Mouse (Mus musculus) kidney, postnatal 0 days (tissue): ENCODE measurements around the gene Smurf2. TPM values are rescaled to one million over a fixed set of nuclear protein-coding genes. Genes with fewer than 3 reads are reported as not detected.

Experiments
- ATAC-seq: fragments of 200-750 bp; cut with Nextera tagmentation; replicated peaks from 2 replicates; pipeline ENCODE4 v1.8.0; 2017; ENCODE audit warnings: low read depth, moderate number of reproducible peaks, moderate TSS enrichment, moderate library complexity; ENCODE audit not compliant: low FRiP score
- DNase-seq: peaks from one replicate; pipeline ENCODE4 v3.0.0-alpha.2; 2016; ENCODE audit warnings: low spot score
- H3K27ac ChIP-seq: fragments of 300-500 bp; sonication (generic); 2 replicates; pipeline ENCODE4 v1.5.1; 2014; ENCODE audit warnings: mild to moderate bottlenecking
- H3K27me3 ChIP-seq: fragments of 300-500 bp; sonication (generic); 2 replicates; pipeline ENCODE4 v1.6.1; 2014; ENCODE audit warnings: low read length, mixed read lengths; ENCODE audit not compliant: insufficient read depth
- H3K36me3 ChIP-seq: fragments of 300-500 bp; sonication (generic); 2 replicates; pipeline ENCODE4 v1.6.1; 2014; ENCODE audit warnings: low read length, mixed read lengths; ENCODE audit not compliant: insufficient read depth
- H3K4me1 ChIP-seq: fragments of 300-500 bp; sonication (generic); replicated peaks from 2 replicates; pipeline ENCODE4 v1.6.1; 2014; ENCODE audit warnings: antibody characterized with exemption, low read length, mixed read lengths; ENCODE audit not compliant: insufficient read depth
- H3K4me2 ChIP-seq: fragments of 300-500 bp; sonication (generic); 2 replicates; pipeline ENCODE4 v1.6.1; 2014; ENCODE audit warnings: mild to moderate bottlenecking, low read length, moderate library complexity, mixed read lengths
- H3K4me3 ChIP-seq: fragments of 300-500 bp; sonication (generic); replicated peaks from 2 replicates; pipeline ENCODE4 v1.5.1; 2014; ENCODE audit warnings: low read depth, low read length
- H3K9ac ChIP-seq: fragments of 300-500 bp; sonication (generic); 2 replicates; pipeline ENCODE4 v1.6.1; 2014; ENCODE audit warnings: low read depth, low read length
- H3K9me3 ChIP-seq: fragments of 300-500 bp; sonication (generic); replicated peaks from 2 replicates; pipeline ENCODE4 v1.6.1; 2016; ENCODE audit warnings: low read length, inconsistent platforms, mixed read lengths
- CTCF ChIP-seq: IDR thresholded peaks from 2 replicates; pipeline ENCODE4 v1.5.1; 2016; ENCODE audit warnings: antibody characterized with exemption, low read depth, mild to moderate bottlenecking, moderate library complexity
- WGBS: fragments of 180-500 bp; shearing (Covaris S2); extraction: QIAGEN DNeasy Blood & Tissue Kit; methylation state at CpG from one replicate; pipeline ENCODE4 v1.1.7; 2014; 5-methylcytosine and 5-hydroxymethylcytosine counted together
- polyA plus RNA-seq: library from polyadenylated mRNA; unstranded; fragments of >200 nt; fragmentation: Nextera tagmentation; extraction: Ambion mirVana; gene quantifications from 2 replicates; pipeline ENCODE4 v1.2.1, GENCODE M21; 2015

Smurf2 gene
- polyA plus RNA-seq, 1 experiment from 2014 or later: 12.3 TPM

DNA sequence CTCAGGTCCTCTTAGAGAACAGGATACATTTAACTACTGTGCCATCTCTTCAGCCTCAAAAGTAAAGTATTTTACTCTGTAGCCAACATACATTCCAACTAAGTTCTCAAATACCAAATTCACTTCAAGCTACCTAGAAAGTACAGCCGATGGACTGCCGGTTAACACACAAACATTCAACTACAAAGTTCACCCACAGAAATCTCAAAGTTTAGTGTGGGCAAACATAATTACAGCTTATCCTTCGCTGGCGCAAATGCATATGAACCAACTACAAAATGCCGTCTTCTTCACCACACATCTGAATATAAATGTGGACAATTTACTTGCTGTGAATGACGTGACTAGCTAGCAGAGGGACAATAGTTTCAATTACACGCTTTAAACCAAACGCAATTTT is 1.6 kb downstream of the Smurf2 start:
- Histone ChIP-seq H3K4me3 (peak overlapping the region; percentile 74), H3K36me3 (no peaks in the 10 kb centered on the region), H3K4me2 (peak overlapping the region; percentile 60), H3K9me3 (no peaks in the 10 kb centered on the region), H3K9ac (peak overlapping the region; percentile 88), H3K27ac (peak overlapping the region; percentile 90; the same call in 1 of the 2 replicates), H3K4me1 (0 out of 2 replicates have a peak, but pooled peaks cover 6% of the 10 kb centered on the region), H3K27me3 (no peaks in the 10 kb centered on the region)
- 17% methylated on average over 8 of the region's 8 CpGs for WGBS
- no peak for TF ChIP-seq CTCF
- ATAC-seq (no peak), DNase-seq (no peak)

DNA sequence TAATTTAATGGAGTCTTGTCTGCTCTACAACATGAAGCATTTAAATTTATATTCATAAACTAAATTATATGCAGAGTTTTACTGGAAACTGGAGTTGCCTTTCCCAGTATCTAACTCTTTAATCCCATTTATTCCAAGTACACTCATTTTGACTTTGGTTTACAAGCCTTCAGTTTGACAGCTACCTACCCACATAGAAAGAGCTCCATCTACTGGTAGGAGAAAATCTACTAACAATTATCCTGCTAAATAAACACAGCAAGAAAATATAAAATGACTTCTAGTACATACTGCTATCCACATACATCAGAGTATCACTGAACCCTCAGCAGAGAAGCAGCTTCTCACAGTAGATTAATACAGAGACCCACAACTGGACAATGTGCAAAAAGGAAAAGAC is 9.3 kb downstream of the Smurf2 start:
- no peaks in the 10 kb centered on the region for H3K36me3 ChIP-seq
- H3K27ac ChIP-seq: no peak overlapping the region
- DNase-seq: no peak
- peak; percentile 53; the same call in 1 of the 2 replicates for TF ChIP-seq CTCF
- no peak overlapping the region for H3K4me2 ChIP-seq
- no peaks in the 10 kb centered on the region for H3K9me3 ChIP-seq
- no peaks in the 10 kb centered on the region for H3K27me3 ChIP-seq
- H3K4me3 ChIP-seq: no peak overlapping the region
- H3K9ac ChIP-seq: no peak overlapping the region
- H3K4me1 ChIP-seq: no peaks in the 10 kb centered on the region
- no peak for ATAC-seq

DNA sequence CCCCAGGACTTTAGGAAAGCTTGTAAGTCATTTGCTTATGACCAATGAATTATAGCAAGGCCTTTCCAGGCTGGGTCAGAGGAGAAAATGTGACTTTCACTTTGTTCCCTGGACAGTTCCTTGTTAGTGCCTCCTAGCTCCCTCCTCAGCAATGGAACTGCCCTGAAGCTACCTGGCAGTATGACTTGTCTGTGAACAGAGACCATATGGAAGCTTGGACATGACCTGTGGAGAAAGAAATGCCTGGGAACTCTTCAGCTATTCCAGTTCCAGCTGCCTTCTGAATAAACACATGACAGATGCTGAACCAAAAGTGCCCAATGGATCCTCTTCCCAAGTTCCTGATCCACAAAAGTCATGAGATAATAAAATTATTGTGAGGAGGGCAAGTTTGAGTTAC is 12.5 kb downstream of the Smurf2 start:
- ATAC-seq: no peak
- Histone ChIP-seq H3K36me3 (no peaks in the 10 kb centered on the region), H3K4me3 (no peak overlapping the region), H3K27ac (no peak overlapping the region), H3K9ac (no peak overlapping the region), H3K4me1 (no peaks in the 10 kb centered on the region), H3K9me3 (no peaks in the 10 kb centered on the region), H3K4me2 (no peak overlapping the region), H3K27me3 (no peaks in the 10 kb centered on the region)
- DNase-seq: no peak
- no peak for TF ChIP-seq CTCF

DNA sequence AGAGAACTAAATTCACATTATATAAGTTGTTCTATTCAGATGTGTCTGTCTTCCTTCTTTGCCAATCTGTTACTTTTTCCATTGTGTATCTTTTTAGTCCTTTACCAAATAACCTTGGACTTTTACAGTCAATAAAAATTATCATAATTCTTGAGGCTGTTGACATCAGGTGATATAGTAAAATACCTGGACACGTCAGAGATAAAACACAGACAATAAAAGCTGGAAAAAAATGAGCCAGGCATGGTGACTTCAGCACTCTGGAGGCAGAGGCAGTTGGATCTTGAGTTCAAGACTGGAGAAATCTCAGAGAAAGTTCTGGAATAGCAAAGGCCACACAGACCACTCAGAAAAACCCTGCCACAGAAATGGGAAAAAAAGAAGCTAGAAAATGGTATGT is 13.3 kb downstream of the Smurf2 start:
- WGBS: 82% methylated on average over 1 of the region's 1 CpGs
- no peak for TF ChIP-seq CTCF
- no peak for ATAC-seq

DNA sequence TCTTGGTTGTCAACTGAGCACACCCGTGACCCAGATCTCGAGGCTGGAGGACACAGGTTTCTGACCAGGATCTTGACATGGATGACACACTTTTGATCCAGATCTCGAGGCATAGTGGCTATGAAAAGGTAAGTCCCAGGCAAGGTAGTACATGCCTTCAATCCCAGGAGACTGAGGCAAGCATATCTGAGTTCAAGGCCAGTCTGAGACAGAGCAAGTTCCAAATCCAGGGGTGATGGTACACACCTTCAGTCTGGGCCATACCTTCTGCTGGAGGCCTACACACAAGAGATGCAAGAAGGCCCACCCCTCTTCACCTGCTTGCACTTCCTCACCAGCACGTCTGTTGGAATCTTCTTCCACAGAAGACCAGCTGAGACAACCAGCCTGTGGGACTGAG is 14.8 kb downstream of the Smurf2 start:
- Histone ChIP-seq H3K4me2 (no peak overlapping the region), H3K36me3 (no peaks in the 10 kb centered on the region), H3K4me3 (no peak overlapping the region), H3K9me3 (no peaks in the 10 kb centered on the region), H3K27me3 (no peaks in the 10 kb centered on the region), H3K4me1 (no peaks in the 10 kb centered on the region), H3K27ac (no peak overlapping the region), H3K9ac (no peak overlapping the region)
- no peak for TF ChIP-seq CTCF
- WGBS: 83% methylated on average over 4 of the region's 4 CpGs
- no peak for DNase-seq
- no peak for ATAC-seq

More for the DNA sequence above, 13.3 kb downstream of the Smurf2 start:
- Histone ChIP-seq H3K27ac (no peak overlapping the region), H3K4me3 (no peak overlapping the region), H3K36me3 (no peaks in the 10 kb centered on the region), H3K27me3 (no peaks in the 10 kb centered on the region), H3K9ac (no peak overlapping the region), H3K4me1 (no peaks in the 10 kb centered on the region), H3K9me3 (no peaks in the 10 kb centered on the region), H3K4me2 (no peak overlapping the region)
- DNase-seq: no peak

DNA sequence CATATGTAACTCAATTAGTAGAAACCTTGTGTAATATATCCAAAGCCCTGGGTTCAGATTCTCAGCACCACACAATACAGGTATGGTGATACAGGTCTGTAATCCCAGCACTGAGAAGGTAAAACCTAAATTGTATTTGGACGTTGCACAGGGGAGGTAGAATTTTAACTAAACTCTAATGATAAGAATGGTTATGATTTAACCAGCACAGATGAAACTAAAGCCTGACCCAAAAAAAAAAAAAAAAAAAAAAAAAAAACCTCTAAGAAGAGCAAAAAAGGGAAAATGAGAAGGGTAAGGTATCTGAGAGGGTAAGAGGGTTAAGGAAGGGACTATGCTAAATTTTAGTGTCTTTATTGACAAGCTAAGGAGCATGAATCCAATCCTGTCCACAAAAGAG is 20.7 kb downstream of the Smurf2 start:
- H3K27ac ChIP-seq: no peak overlapping the region
- H3K4me2 ChIP-seq: no peak overlapping the region
- WGBS: 71% methylated on average over 1 of the region's 1 CpGs
- no peaks in the 10 kb centered on the region for H3K9me3 ChIP-seq
- no peak overlapping the region for H3K9ac ChIP-seq
- ATAC-seq: no peak
- H3K36me3 ChIP-seq: no peaks in the 10 kb centered on the region
- H3K4me3 ChIP-seq: no peak overlapping the region
- DNase-seq: no peak
- no peaks in the 10 kb centered on the region for H3K4me1 ChIP-seq
- no peak for TF ChIP-seq CTCF
- no peaks in the 10 kb centered on the region for H3K27me3 ChIP-seq

DNA sequence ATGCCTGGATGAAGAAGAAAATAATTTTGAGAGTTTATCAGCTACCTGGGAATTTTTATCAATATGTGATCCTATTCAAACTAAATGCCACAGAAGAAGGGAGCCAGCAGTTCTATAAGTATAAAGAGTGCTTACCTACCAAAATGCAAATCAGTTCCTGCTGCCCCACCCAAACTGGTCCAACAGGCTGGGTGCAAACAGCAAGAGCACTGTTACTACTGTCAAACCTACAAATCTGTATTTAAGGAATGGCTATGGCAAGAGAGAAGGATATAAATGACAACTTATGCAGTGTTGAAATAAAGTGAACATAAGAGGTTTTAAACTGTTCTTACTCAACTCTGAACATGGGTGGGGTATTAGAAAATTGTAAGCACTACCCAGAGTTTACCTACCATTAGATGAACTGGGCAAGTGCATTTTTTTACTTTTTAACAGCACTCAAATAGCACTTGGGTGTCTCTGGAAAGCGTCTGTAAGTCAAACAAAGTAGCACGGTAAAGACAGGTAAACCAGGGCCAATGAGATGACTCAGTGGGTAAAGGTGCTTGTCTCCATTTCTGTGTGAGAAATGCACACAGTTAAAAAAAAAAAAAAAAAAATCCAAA is 23.9 kb downstream of the Smurf2 start:
- 80% methylated on average over 2 of the region's 2 CpGs for WGBS
- Histone ChIP-seq H3K27ac (no peak overlapping the region), H3K27me3 (no peaks in the 10 kb centered on the region), H3K9ac (no peak overlapping the region), H3K4me3 (no peak overlapping the region), H3K36me3 (no peaks in the 10 kb centered on the region), H3K4me1 (no peaks in the 10 kb centered on the region), H3K4me2 (no peak overlapping the region), H3K9me3 (no peaks in the 10 kb centered on the region)
- DNase-seq: no peak
- ATAC-seq: no peak
- no peak for TF ChIP-seq CTCF
